Mouse (Mus musculus): ENCODE measurements around the gene Mettl5.

The Mettl5 gene

GRCm38 (mm10) chr2:69857882-69858281 lies 27.5 kb downstream of the Mettl5 start:
- DNase-seq (ENCODE audit: low read depth, low spot score), result no peak

- DNase-seq (ENCODE audit: low read depth, low spot score), result no peak
These were observed 29.0 kb downstream of the Mettl5 start for GRCm38 (mm10) chr2:69856392-69856791.

GRCm38 (mm10) chr2:69851427-69852058 lies 33.9 kb downstream of the Mettl5 start:
- DNase-seq (ENCODE audit: low read depth, low spot score), result no peak

GRCm38 (mm10) chr2:69849215-69849614 lies 36.2 kb downstream of the Mettl5 start:
- no peak for DNase-seq (ENCODE audit: low read depth, low spot score)

GRCm38 (mm10) chr2:69840261-69840660 lies 45.2 kb downstream of the Mettl5 start:
- no peak for DNase-seq (ENCODE audit: low read depth, low spot score)

- DNase-seq (ENCODE audit: low read depth, low spot score), result no peak
These were observed 46.7 kb downstream of the Mettl5 start for GRCm38 (mm10) chr2:69838707-69839106.

- DNase-seq (ENCODE audit: low read depth, low spot score), result no peak
These were observed 47.4 kb downstream of the Mettl5 start for GRCm38 (mm10) chr2:69837996-69838395.

- no peak for DNase-seq (ENCODE audit: low read depth, low spot score)
These were observed 48.0 kb downstream of the Mettl5 start for GRCm38 (mm10) chr2:69837244-69837967.

- DNase-seq (ENCODE audit: low read depth, low spot score), result no peak
These were observed 55.3 kb downstream of the Mettl5 start for GRCm38 (mm10) chr2:69830116-69830515.

GRCm38 (mm10) chr2:69829680-69830079 lies 55.7 kb downstream of the Mettl5 start:
- DNase-seq (ENCODE audit: low read depth, low spot score), result no peak

- no peak for DNase-seq (ENCODE audit: low read depth, low spot score)
These were observed 57.4 kb downstream of the Mettl5 start for GRCm38 (mm10) chr2:69828031-69828430.

- no peak for DNase-seq (ENCODE audit: low read depth, low spot score)
These were observed 59.0 kb downstream of the Mettl5 start for GRCm38 (mm10) chr2:69826380-69826779.

GRCm38 (mm10) chr2:69825898-69826297 lies 59.5 kb downstream of the Mettl5 start:
- DNase-seq (ENCODE audit: low read depth, low spot score), result no peak

- no peak for DNase-seq (ENCODE audit: low read depth, low spot score)
These were observed 62.2 kb downstream of the Mettl5 start for GRCm38 (mm10) chr2:69823129-69823677.

- no peak for DNase-seq (ENCODE audit: low read depth, low spot score)
These were observed 62.9 kb downstream of the Mettl5 start for GRCm38 (mm10) chr2:69822361-69823128.

GRCm38 (mm10) chr2:69821711-69822110 lies 63.7 kb downstream of the Mettl5 start, which contains the start of gene Klhl23:
Gene Klhl23 (plus strand): TSS chr2:69821944.
- no peak for DNase-seq (ENCODE audit: low read depth, low spot score)

Measured in brain, embryonic 18.5 days (tissue).